In genomic region chr8:103235614-103236013, GRCm38 (mm10) we compare ENCODE assay signal across 12 mouse cellular contexts.
DNase-seq lines count a peak whose midpoint lies in the region; ATAC-seq lines count a peak whose summit lies in the region.
"Had no signal": no experiment of that assay in that cellular context is flagged by ENCODE, and none has a peak within 500 bp of the region (broad histone marks: within the 10 kb centered on the region; RNA-seq: fewer than 3 reads in every experiment).

No protein-coding gene starts in this region.

- H3K9me3 ChIP-seq in heart, embryonic 11.5 days (replicated peaks; ENCODE audit: control insufficient read depth, low read length) = no peaks in the 10 kb centered on the region
- H3K9me3 ChIP-seq: forebrain, embryonic 12.5 days; liver, embryonic 15.5 days; neural tube, embryonic 12.5 days had no signal

- DNase-seq in heart, adult 18-20 months = peak; percentile 30 to 36
- peak; percentile 85 for DNase-seq in NIH3T3 (ENCODE audit: low read depth)
- DNase-seq in gastrocnemius, postnatal 10 days = peak; percentile 14
- DNase-seq in kidney, postnatal 4 days = peak; percentile 64 to 65
- no peak for DNase-seq in thymus, postnatal 36 days
- no peak for DNase-seq in c-Kit-positive CD71-positive TER-119-positive erythroid progenitor cells, embryonic 14.5 days (ENCODE audit: low spot score)

- no peaks in the 10 kb centered on the region for H3K36me3 ChIP-seq in heart, embryonic 11.5 days (ENCODE audit: control insufficient read depth, insufficient read depth, low read length)
- H3K36me3 ChIP-seq: forebrain, embryonic 12.5 days; liver, embryonic 15.5 days; neural tube, embryonic 12.5 days had no signal

- no peaks in the 10 kb centered on the region for H3K27me3 ChIP-seq in heart, embryonic 11.5 days (ENCODE audit: control insufficient read depth, insufficient read depth, low read length)
- H3K27me3 ChIP-seq: forebrain, embryonic 12.5 days; liver, embryonic 15.5 days; neural tube, embryonic 12.5 days; Patski had no signal

- H3K27ac ChIP-seq in heart, embryonic 11.5 days (ENCODE audit: low read depth, low read length) = no peak overlapping the region
- H3K27ac ChIP-seq: forebrain, embryonic 12.5 days; liver, embryonic 15.5 days; neural tube, embryonic 12.5 days had no signal

- ATAC-seq in heart, embryonic 11.5 days (replicated peaks; ENCODE audit: insufficient number of reproducible peaks, low FRiP score, low TSS enrichment) = no peak
- no peak for ATAC-seq in granulocyte monocyte progenitor cell, adult 5-6 weeks (replicated peaks; ENCODE audit: poor library complexity, severe bottlenecking)
- ATAC-seq: Patski had no signal

- no peak overlapping the region for H3K4me3 ChIP-seq in heart, embryonic 11.5 days (ENCODE audit: low read depth, low read length)
- H3K4me3 ChIP-seq: forebrain, embryonic 12.5 days; liver, embryonic 15.5 days; neural tube, embryonic 12.5 days had no signal

- H3K4me1 ChIP-seq in heart, embryonic 11.5 days (ENCODE audit: control insufficient read depth, insufficient read depth, low read length) = no peaks in the 10 kb centered on the region; the same call in 1 of the 2 replicates
- H3K4me1 ChIP-seq: forebrain, embryonic 12.5 days; liver, embryonic 15.5 days; neural tube, embryonic 12.5 days had no signal

- H3K9ac ChIP-seq in heart, embryonic 11.5 days (ENCODE audit: low read depth, low read length) = no peak overlapping the region
- H3K9ac ChIP-seq: forebrain, embryonic 12.5 days; liver, embryonic 15.5 days; neural tube, embryonic 12.5 days had no signal

- 25% methylated on average over 1 of the region's 1 CpGs for WGBS in heart, embryonic 11.5 days (ENCODE audit: insufficient replicate concordance)

- no peak overlapping the region for H3K4me2 ChIP-seq in heart, embryonic 11.5 days
- H3K4me2 ChIP-seq: forebrain, embryonic 12.5 days; liver, embryonic 15.5 days; neural tube, embryonic 12.5 days had no signal

Comparison
In these comparisons a context has a peak if more than half of its experiments do, and no peak if none do; other contexts are left out.
1. DNase-seq: peak in heart, adult 18-20 months (2 of 2), NIH3T3 (single experiment), gastrocnemius, postnatal 10 days (single experiment) and kidney, postnatal 4 days (2 of 2); none in thymus, postnatal 36 days (0 of 2) and c-Kit-positive CD71-positive TER-119-positive erythroid progenitor cells, embryonic 14.5 days (single experiment).